Mouse (Mus musculus) limb, embryonic 13.5 days (tissue): ENCODE measurements around the gene Kpna2. TPM values are rescaled to one million over a fixed set of nuclear protein-coding genes. Genes with fewer than 3 reads are reported as not detected.
A peak's percentile ranks its signal among the peaks of the same experiment; 100 is the strongest.

Experiments used
- ATAC-seq: fragments of 200-750 bp; cut with Nextera tagmentation; 2 replicates; pipeline ENCODE4 v1.8.0; 2017; ENCODE audit warnings: low read depth, moderate number of reproducible peaks, moderate TSS enrichment; ENCODE audit not compliant: low FRiP score
- H3K27ac ChIP-seq: fragments of 300-500 bp; sonication (generic); 2 replicates; pipeline ENCODE4 v1.5.1; 2015; ENCODE audit warnings: inconsistent platforms, mild to moderate bottlenecking, moderate library complexity
- H3K27me3 ChIP-seq: fragments of 300-500 bp; sonication (generic); 2 replicates; pipeline ENCODE4 v1.6.1; 2015; ENCODE audit warnings: mild to moderate bottlenecking, inconsistent platforms
- H3K36me3 ChIP-seq: fragments of 300-500 bp; sonication (generic); 2 replicates; pipeline ENCODE4 v1.6.1; 2015; ENCODE audit warnings: inconsistent platforms, mild to moderate bottlenecking, moderate library complexity
- H3K4me1 ChIP-seq: fragments of 300-500 bp; sonication (generic); 2 replicates; pipeline ENCODE4 v1.6.1; 2015; ENCODE audit warnings: inconsistent platforms
- H3K4me2 ChIP-seq: fragments of 300-500 bp; sonication (generic); replicated peaks from 2 replicates; pipeline ENCODE4 v1.6.1; 2015; ENCODE audit warnings: inconsistent platforms, mild to moderate bottlenecking, moderate library complexity
- H3K4me3 ChIP-seq: fragments of 300-500 bp; sonication (generic); 2 replicates; pipeline ENCODE4 v1.5.1; 2015; ENCODE audit warnings: moderate library complexity, mild to moderate bottlenecking, inconsistent platforms
- H3K9ac ChIP-seq: fragments of 300-500 bp; sonication (generic); 2 replicates; pipeline ENCODE4 v1.6.1; 2015; ENCODE audit warnings: mild to moderate bottlenecking, inconsistent platforms
- H3K9me3 ChIP-seq: fragments of 300-500 bp; sonication (generic); 2 replicates; pipeline ENCODE4 v1.6.1; 2016; ENCODE audit warnings: inconsistent platforms
- WGBS: fragments of 180-500 bp; shearing (Covaris S2); methylation state at CpG from one replicate; pipeline ENCODE4 v1.1.7; 2015; 5-methylcytosine and 5-hydroxymethylcytosine counted together
- polyA plus RNA-seq: library from polyadenylated mRNA; unstranded; fragments of >200 nt; fragmentation: Nextera tagmentation; extraction: Ambion mirVana; gene quantifications from 2 replicates; pipeline ENCODE4 v1.2.1, GENCODE M21; 2015

Kpna2 gene
- polyA plus RNA-seq, result 376 and 389 TPM in 2 replicates

GRCm38 (mm10) chr11:106999151-106999948 is at the start of gene Kpna2:
TSS of gene Kpna2 (minus strand) at chr11:106999541.
- no peaks in the 10 kb centered on the region for H3K9me3 ChIP-seq
- H3K36me3 ChIP-seq, result peaks cover 20% of the 10 kb centered on the region
- ATAC-seq, result peak; percentile 96
- peak within 1 kb of the TSS; percentile 92 for H3K9ac ChIP-seq
- under 1% methylated on average over 62 of the region's 62 CpGs for WGBS
- H3K4me3 ChIP-seq, result peak within 1 kb of the TSS; percentile 100
- H3K4me2 ChIP-seq, result peak within 1 kb of the TSS; percentile 70
- H3K27me3 ChIP-seq, result no peaks in the 10 kb centered on the region
- H3K27ac ChIP-seq, result peak within 1 kb of the TSS; percentile 91
- peaks cover 24% of the 10 kb centered on the region for H3K4me1 ChIP-seq

- no peak overlapping the region for H3K4me2 ChIP-seq
Measured at GRCm38 (mm10) chr11:107046766-107047620, 47.7 kb upstream of the Kpna2 start.

GRCm38 (mm10) chr11:107045546-107045945 is 46.2 kb upstream of the Kpna2 start:
- 96% methylated on average over 4 of the region's 4 CpGs for WGBS
- Histone ChIP-seq H3K4me2 (no peak overlapping the region), H3K27me3 (no peaks in the 10 kb centered on the region), H3K4me3 (no peak overlapping the region), H3K36me3 (peaks cover 69% of the 10 kb centered on the region), H3K9me3 (no peaks in the 10 kb centered on the region), H3K27ac (no peak overlapping the region), H3K4me1 (no peaks in the 10 kb centered on the region), H3K9ac (no peak overlapping the region)
- no peak for ATAC-seq

More at GRCm38 (mm10) chr11:107046766-107047620, 47.7 kb upstream of the Kpna2 start:
- Histone ChIP-seq H3K4me1 (no peaks in the 10 kb centered on the region), H3K27ac (no peak overlapping the region), H3K4me3 (no peak overlapping the region), H3K9me3 (no peaks in the 10 kb centered on the region), H3K9ac (no peak overlapping the region), H3K27me3 (no peaks in the 10 kb centered on the region), H3K36me3 (peaks cover 65% of the 10 kb centered on the region)
- ATAC-seq, result no peak
- WGBS, result 91% methylated on average over 15 of the region's 15 CpGs

- no peaks in the 10 kb centered on the region for H3K27me3 ChIP-seq
- 59% methylated on average over 5 of the region's 5 CpGs for WGBS
- H3K27ac ChIP-seq, result no peak overlapping the region
- no peak overlapping the region for H3K9ac ChIP-seq
- no peaks in the 10 kb centered on the region for H3K9me3 ChIP-seq
- no peak for ATAC-seq
- H3K4me3 ChIP-seq, result no peak overlapping the region
- no peak overlapping the region for H3K4me2 ChIP-seq
- H3K4me1 ChIP-seq, result no peaks in the 10 kb centered on the region
- peaks cover 81% of the 10 kb centered on the region for H3K36me3 ChIP-seq
Measured at GRCm38 (mm10) chr11:107044321-107044720, 45.0 kb upstream of the Kpna2 start.

- WGBS, result 94% methylated on average over 11 of the region's 11 CpGs
- no peak for ATAC-seq
- no peak overlapping the region for H3K9ac ChIP-seq
Measured at GRCm38 (mm10) chr11:107043361-107043760, 44.0 kb upstream of the Kpna2 start.

GRCm38 (mm10) chr11:107041396-107041795 is 42.1 kb upstream of the Kpna2 start:
- no peak overlapping the region for H3K4me3 ChIP-seq
- 100% methylated on average over 3 of the region's 3 CpGs for WGBS
- no peaks in the 10 kb centered on the region for H3K27me3 ChIP-seq
- no peaks in the 10 kb centered on the region for H3K9me3 ChIP-seq
- no peak for ATAC-seq
- H3K4me1 ChIP-seq, result no peaks in the 10 kb centered on the region
- H3K4me2 ChIP-seq, result no peak overlapping the region
- peaks cover 93% of the 10 kb centered on the region for H3K36me3 ChIP-seq
- H3K27ac ChIP-seq, result no peak overlapping the region
- no peak overlapping the region for H3K9ac ChIP-seq

More at GRCm38 (mm10) chr11:107043361-107043760, 44.0 kb upstream of the Kpna2 start:
- no peaks in the 10 kb centered on the region for H3K9me3 ChIP-seq
- no peak overlapping the region for H3K4me3 ChIP-seq
- H3K4me2 ChIP-seq, result no peak overlapping the region
- no peak overlapping the region for H3K27ac ChIP-seq
- no peaks in the 10 kb centered on the region for H3K27me3 ChIP-seq
- H3K36me3 ChIP-seq, result peaks cover 91% of the 10 kb centered on the region
- no peaks in the 10 kb centered on the region for H3K4me1 ChIP-seq

DNA sequence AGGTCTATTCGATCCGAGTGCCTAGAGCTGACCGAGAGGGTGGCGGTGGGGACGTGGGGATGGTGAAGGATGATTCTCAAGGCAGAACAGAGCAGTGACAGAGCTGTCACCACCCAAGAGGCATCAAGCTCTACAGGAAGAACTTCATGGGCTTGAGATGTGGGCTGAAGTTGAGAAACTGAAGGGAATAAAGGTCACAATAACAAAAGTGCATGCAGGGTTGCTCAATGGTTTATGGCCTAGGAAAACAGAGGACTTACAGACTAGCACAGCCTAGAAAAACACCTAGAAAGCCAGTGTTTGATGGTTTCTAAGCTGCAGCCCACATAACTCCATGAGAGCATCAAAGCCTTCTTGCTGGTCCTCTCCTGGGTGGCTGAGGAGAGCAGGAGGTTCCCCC is 40.1 kb upstream of the Kpna2 start:
- H3K9me3 ChIP-seq, result no peaks in the 10 kb centered on the region
- peaks cover 89% of the 10 kb centered on the region for H3K36me3 ChIP-seq
- H3K27me3 ChIP-seq, result no peaks in the 10 kb centered on the region
- no peaks in the 10 kb centered on the region for H3K4me1 ChIP-seq
- H3K9ac ChIP-seq, result no peak overlapping the region
- H3K27ac ChIP-seq, result no peak overlapping the region
- WGBS, result 93% methylated on average over 5 of the region's 5 CpGs
- no peak overlapping the region for H3K4me2 ChIP-seq
- ATAC-seq, result no peak
- H3K4me3 ChIP-seq, result no peak overlapping the region

DNA sequence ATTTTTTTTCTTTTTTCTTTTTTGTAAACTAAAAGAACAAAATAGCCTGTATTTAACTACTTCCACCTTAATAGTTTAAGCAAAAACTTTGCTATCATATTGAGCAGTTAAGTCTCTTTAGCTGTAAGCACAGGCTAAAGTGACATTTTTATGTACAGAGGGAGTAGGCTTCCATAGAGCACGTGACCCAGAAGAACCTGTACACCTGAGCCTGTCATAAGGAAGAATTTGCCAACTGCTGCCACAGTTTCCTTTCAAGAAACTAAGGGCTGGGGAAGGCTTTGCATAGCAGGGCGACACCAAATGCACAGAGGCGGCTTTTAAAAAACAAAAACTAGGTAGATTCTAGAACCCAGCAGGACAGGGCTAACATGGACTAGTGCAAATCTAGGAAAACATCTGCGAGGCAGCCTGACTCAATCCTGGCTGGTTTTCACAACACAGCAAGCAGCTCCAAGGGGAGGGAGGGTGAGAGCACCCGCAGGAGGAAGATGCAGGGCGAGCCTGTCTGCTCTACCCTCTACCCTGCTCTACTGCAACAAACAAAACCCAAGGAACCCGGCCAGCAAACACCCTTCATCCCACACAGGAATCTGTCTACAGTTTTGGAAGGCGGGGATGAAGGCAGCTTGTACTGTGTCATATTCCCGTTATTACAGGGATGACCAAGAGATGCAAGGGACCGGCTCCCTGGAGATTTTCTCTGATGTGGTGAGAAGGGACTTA is 34.9 kb upstream of the Kpna2 start:
- H3K9me3 ChIP-seq, result no peaks in the 10 kb centered on the region
- WGBS, result 84% methylated on average over 10 of the region's 10 CpGs

GRCm38 (mm10) chr11:107031635-107032034 is 32.3 kb upstream of the Kpna2 start:
- peaks cover 10% of the 10 kb centered on the region for H3K27me3 ChIP-seq
- no peak for ATAC-seq
- H3K9me3 ChIP-seq, result no peaks in the 10 kb centered on the region
- H3K9ac ChIP-seq, result no peak overlapping the region
- WGBS, result 51% methylated on average over 7 of the region's 7 CpGs
- H3K4me3 ChIP-seq, result no peak overlapping the region
- peaks cover 17% of the 10 kb centered on the region for H3K36me3 ChIP-seq
- no peak overlapping the region for H3K4me2 ChIP-seq
- H3K4me1 ChIP-seq, result peaks cover 12% of the 10 kb centered on the region
- no peak overlapping the region for H3K27ac ChIP-seq

More for the DNA sequence above, 34.9 kb upstream of the Kpna2 start:
- Histone ChIP-seq H3K4me3 (no peak overlapping the region), H3K4me2 (no peak overlapping the region), H3K27ac (no peak overlapping the region), H3K27me3 (peaks cover 5% of the 10 kb centered on the region; the same call in 1 of the 2 replicates), H3K36me3 (peaks cover 44% of the 10 kb centered on the region), H3K4me1 (no peaks in the 10 kb centered on the region), H3K9ac (no peak overlapping the region)
- no peak for ATAC-seq

DNA sequence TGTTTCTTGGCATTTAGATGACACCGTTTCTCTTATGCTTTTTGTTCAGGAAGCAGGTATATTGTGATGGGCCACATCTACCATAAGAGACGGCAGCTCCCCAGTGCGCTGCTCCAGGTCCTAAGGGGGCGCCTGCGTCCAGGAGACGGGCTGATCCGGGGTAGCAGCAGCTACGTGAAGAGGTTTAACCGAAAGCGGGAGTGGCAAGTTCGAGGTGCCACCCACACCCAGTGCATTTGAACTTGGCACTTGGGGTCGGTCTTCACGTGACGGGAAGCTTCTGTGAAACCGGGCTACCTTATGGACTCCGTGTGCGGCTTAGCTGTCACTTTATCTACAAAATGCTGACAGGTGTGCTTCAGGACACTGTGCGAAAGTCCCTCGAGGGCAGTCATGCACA is 30.2 kb upstream of the Kpna2 start:
- H3K4me3 ChIP-seq, result no peak overlapping the region
- H3K4me2 ChIP-seq, result no peak overlapping the region
- no peak overlapping the region for H3K27ac ChIP-seq
- no peak overlapping the region for H3K9ac ChIP-seq
- H3K36me3 ChIP-seq, result 0 out of 2 replicates have a peak, but pooled peaks cover 2% of the 10 kb centered on the region
- ATAC-seq, result no peak
- WGBS, result 41% methylated on average over 19 of the region's 19 CpGs
- peaks cover 28% of the 10 kb centered on the region for H3K27me3 ChIP-seq
- peaks cover 28% of the 10 kb centered on the region for H3K4me1 ChIP-seq
- H3K9me3 ChIP-seq, result no peaks in the 10 kb centered on the region

DNA sequence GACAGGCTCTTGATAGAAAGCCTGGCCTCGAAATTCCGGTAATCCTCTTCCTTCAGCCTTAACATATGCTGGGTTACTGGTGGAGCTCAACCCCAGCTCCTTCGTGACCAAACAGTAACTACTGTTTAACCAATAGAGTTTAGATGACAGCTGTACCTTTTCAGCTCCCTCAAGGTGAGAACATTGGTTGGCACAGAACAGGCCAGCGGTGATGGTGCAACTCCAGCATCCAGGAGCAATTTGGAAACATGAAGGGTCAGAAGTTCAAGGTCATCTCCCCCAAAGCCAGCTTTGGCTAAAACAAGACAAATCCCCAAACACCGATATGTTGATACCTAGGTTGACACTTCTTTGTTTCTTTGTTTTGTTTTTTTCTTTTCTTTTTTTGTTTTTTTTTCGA is 29.4 kb upstream of the Kpna2 start:
- H3K27ac ChIP-seq, result no peak overlapping the region
- H3K9me3 ChIP-seq, result no peaks in the 10 kb centered on the region
- ATAC-seq, result no peak
- no peaks in the 10 kb centered on the region for H3K36me3 ChIP-seq
- H3K4me1 ChIP-seq, result peaks cover 31% of the 10 kb centered on the region
- peaks cover 34% of the 10 kb centered on the region for H3K27me3 ChIP-seq
- H3K4me3 ChIP-seq, result peak overlapping the region; percentile 66
- 65% methylated on average over 6 of the region's 6 CpGs for WGBS
- peak overlapping the region; percentile 93 for H3K4me2 ChIP-seq
- H3K9ac ChIP-seq, result peak overlapping the region; percentile 75
